Mouse (Mus musculus): ENCODE results near the gene Atg7. TPM values are rescaled to one million over a fixed set of nuclear protein-coding genes. Genes with fewer than 3 reads are reported as not detected.

Atg7 gene
- polyA plus RNA-seq, 1 experiment from 2014 or later, result 21.6 TPM

GRCm38 (mm10) chr6:114648352-114649030 lies 5.6 kb downstream of the Atg7 start:
- H3K36me3 ChIP-seq (ENCODE audit: insufficient read depth), result no peaks in the 10 kb centered on the region
- H3K4me1 ChIP-seq (ENCODE audit: insufficient read depth), result peaks cover 5% of the 10 kb centered on the region; the same call in 1 of the 2 replicates
- H3K27me3 ChIP-seq (ENCODE audit: insufficient read depth, low read length), result no peaks in the 10 kb centered on the region
- ATAC-seq (ENCODE audit: insufficient read depth) (no peak), DNase-seq (no peak)
- H3K4me3 ChIP-seq (ENCODE audit: low read depth, low read length), result no peak overlapping the region
- H3K4me2 ChIP-seq, result no peak overlapping the region
- H3K27ac ChIP-seq (ENCODE audit: low read depth), result no peak overlapping the region
- H3K9ac ChIP-seq, result no peak overlapping the region
- WGBS, result 80% methylated on average over 4 of the region's 4 CpGs
- no peaks in the 10 kb centered on the region for H3K9me3 ChIP-seq (ENCODE audit: low read depth, low read length)
- TF ChIP-seq CTCF (IDR thresholded peaks at IDR 0.05; ENCODE audit: low read depth), result no peak

- DNase-seq (peak; percentile 54), ATAC-seq (ENCODE audit: insufficient read depth) (no peak)
- Histone ChIP-seq H3K4me2 (no peak overlapping the region), H3K4me1 (ENCODE audit: insufficient read depth) (no peaks in the 10 kb centered on the region), H3K4me3 (ENCODE audit: low read depth, low read length) (no peak overlapping the region), H3K9ac (no peak overlapping the region), H3K27ac (ENCODE audit: low read depth) (no peak overlapping the region), H3K36me3 (ENCODE audit: insufficient read depth) (no peaks in the 10 kb centered on the region), H3K27me3 (ENCODE audit: insufficient read depth, low read length) (no peaks in the 10 kb centered on the region), H3K9me3 (ENCODE audit: low read depth, low read length) (no peaks in the 10 kb centered on the region)
- 44% methylated on average over 3 of the region's 3 CpGs for WGBS
- no peak for TF ChIP-seq CTCF (IDR thresholded peaks at IDR 0.05; ENCODE audit: low read depth)
Observed at GRCm38 (mm10) chr6:114652209-114652608, 9.3 kb downstream of the Atg7 start.

GRCm38 (mm10) chr6:114656826-114657600 lies 14.1 kb downstream of the Atg7 start:
- ATAC-seq (ENCODE audit: insufficient read depth) (no peak), DNase-seq (no peak)
- Histone ChIP-seq H3K4me2 (no peak overlapping the region), H3K9me3 (ENCODE audit: low read depth, low read length) (no peaks in the 10 kb centered on the region), H3K4me1 (ENCODE audit: insufficient read depth) (no peaks in the 10 kb centered on the region), H3K27me3 (ENCODE audit: insufficient read depth, low read length) (no peaks in the 10 kb centered on the region), H3K4me3 (ENCODE audit: low read depth, low read length) (no peak overlapping the region), H3K36me3 (ENCODE audit: insufficient read depth) (no peaks in the 10 kb centered on the region), H3K27ac (ENCODE audit: low read depth) (no peak overlapping the region), H3K9ac (no peak overlapping the region)
- TF ChIP-seq CTCF (IDR thresholded peaks at IDR 0.05; ENCODE audit: low read depth), result no peak
- WGBS, result 79% methylated on average over 7 of the region's 7 CpGs

GRCm38 (mm10) chr6:114657807-114658206 lies 14.9 kb downstream of the Atg7 start:
- H3K4me1 ChIP-seq (ENCODE audit: insufficient read depth), result no peaks in the 10 kb centered on the region
- H3K36me3 ChIP-seq (ENCODE audit: insufficient read depth), result no peaks in the 10 kb centered on the region
- ATAC-seq (ENCODE audit: insufficient read depth), result no peak
- H3K4me2 ChIP-seq, result no peak overlapping the region
- H3K9me3 ChIP-seq (ENCODE audit: low read depth, low read length), result no peaks in the 10 kb centered on the region
- H3K9ac ChIP-seq, result no peak overlapping the region
- H3K4me3 ChIP-seq (ENCODE audit: low read depth, low read length), result no peak overlapping the region
- H3K27ac ChIP-seq (ENCODE audit: low read depth), result no peak overlapping the region
- H3K27me3 ChIP-seq (ENCODE audit: insufficient read depth, low read length), result no peaks in the 10 kb centered on the region
- peak; percentile 39 for DNase-seq
- no peak for TF ChIP-seq CTCF (IDR thresholded peaks at IDR 0.05; ENCODE audit: low read depth)
- 40% methylated on average over 4 of the region's 4 CpGs for WGBS

- Histone ChIP-seq H3K27me3 (ENCODE audit: insufficient read depth, low read length) (no peaks in the 10 kb centered on the region), H3K4me2 (no peak overlapping the region), H3K4me3 (ENCODE audit: low read depth, low read length) (no peak overlapping the region), H3K9ac (no peak overlapping the region), H3K36me3 (ENCODE audit: insufficient read depth) (no peaks in the 10 kb centered on the region), H3K9me3 (ENCODE audit: low read depth, low read length) (no peaks in the 10 kb centered on the region), H3K27ac (ENCODE audit: low read depth) (no peak overlapping the region), H3K4me1 (ENCODE audit: insufficient read depth) (0 out of 2 replicates have a peak, but pooled peaks cover 3% of the 10 kb centered on the region)
- WGBS, result 55% methylated on average over 4 of the region's 4 CpGs
- no peak for DNase-seq
- ATAC-seq (ENCODE audit: insufficient read depth), result 0 out of 2 replicates have a peak, but pooled peaks have one; percentile 56
- TF ChIP-seq CTCF (IDR thresholded peaks at IDR 0.05; ENCODE audit: low read depth), result no peak
Observed at GRCm38 (mm10) chr6:114659278-114659991, 16.5 kb downstream of the Atg7 start.

GRCm38 (mm10) chr6:114659992-114660800 lies 17.3 kb downstream of the Atg7 start:
- no peaks in the 10 kb centered on the region for H3K9me3 ChIP-seq (ENCODE audit: low read depth, low read length)
- no peak overlapping the region for H3K9ac ChIP-seq
- no peaks in the 10 kb centered on the region for H3K36me3 ChIP-seq (ENCODE audit: insufficient read depth)
- WGBS, result 41% methylated on average over 5 of the region's 5 CpGs
- H3K4me3 ChIP-seq (ENCODE audit: low read depth, low read length), result no peak overlapping the region
- H3K27me3 ChIP-seq (ENCODE audit: insufficient read depth, low read length), result no peaks in the 10 kb centered on the region
- no peak for TF ChIP-seq CTCF (IDR thresholded peaks at IDR 0.05; ENCODE audit: low read depth)
- H3K27ac ChIP-seq (ENCODE audit: low read depth), result no peak overlapping the region
- 0 out of 2 replicates have a peak, but pooled peaks cover 3% of the 10 kb centered on the region for H3K4me1 ChIP-seq (ENCODE audit: insufficient read depth)
- ATAC-seq (ENCODE audit: insufficient read depth) (no peak), DNase-seq (no peak)
- H3K4me2 ChIP-seq, result no peak overlapping the region
